Mouse (Mus musculus) embryo, embryonic 9.5 days (tissue): Measurements from ENCODE around the gene Mmp25.
A peak's percentile ranks its signal among the peaks of the same experiment; 100 is the strongest.

Experiments used
- DNase-seq: peaks from one replicate; pipeline ENCODE4 v3.0.0-alpha.2; 2017; ENCODE audit errors: extremely low spot score

The Mmp25 gene

GRCm38 (mm10) chr17:23644613-23645495, at the start of gene Mmp25:
Gene Mmp25 (minus strand): TSS chr17:23645277.
- DNase-seq: peak; percentile 60

GRCm38 (mm10) chr17:23694491-23694890, 49.4 kb upstream of the Mmp25 start:
- no peak for DNase-seq

DNA sequence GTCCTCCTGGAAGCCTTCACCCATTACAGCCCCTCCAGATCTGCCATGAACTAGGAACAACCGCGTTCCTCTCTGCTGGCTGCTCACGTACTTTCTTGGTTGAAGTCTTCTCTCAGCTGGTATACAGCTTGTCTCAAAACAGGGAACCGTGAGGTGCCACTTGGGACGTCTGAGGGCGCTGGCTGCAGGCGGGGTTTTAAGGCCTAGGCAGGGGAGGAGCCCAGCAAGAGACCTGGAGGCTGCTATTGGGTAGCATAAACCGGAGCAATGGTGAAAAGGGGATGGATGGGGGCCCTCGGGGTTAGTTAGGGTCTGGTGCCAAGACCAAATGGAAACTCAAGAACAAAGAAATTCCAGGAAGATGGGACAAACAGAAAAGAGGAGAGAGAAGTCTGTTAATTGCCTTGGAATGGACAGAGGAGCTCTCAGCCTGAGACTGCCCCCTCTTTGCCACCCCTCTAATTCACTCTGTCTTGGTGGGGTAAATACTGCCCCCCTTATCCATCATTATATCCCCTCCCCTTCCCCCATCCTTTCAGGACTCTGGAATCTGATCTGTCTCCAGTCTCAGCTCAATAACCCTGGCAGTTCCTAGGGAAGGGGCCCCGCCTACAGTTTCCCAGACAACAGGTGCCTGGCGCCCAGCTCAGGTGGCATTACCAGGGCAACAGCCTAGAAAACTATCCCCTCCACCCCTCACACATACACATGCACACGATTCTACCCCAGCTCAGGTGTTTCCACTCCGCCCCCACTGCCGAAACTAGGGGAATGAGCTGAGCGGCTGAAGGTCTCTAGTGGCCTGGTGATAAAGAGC, 39.0 kb upstream of the Mmp25 start, which contains the start of gene Cldn9:
Gene Cldn9 (minus strand): TSS at position 171 of the 817 bp plus-strand sequence.
- DNase-seq: no peak

DNA sequence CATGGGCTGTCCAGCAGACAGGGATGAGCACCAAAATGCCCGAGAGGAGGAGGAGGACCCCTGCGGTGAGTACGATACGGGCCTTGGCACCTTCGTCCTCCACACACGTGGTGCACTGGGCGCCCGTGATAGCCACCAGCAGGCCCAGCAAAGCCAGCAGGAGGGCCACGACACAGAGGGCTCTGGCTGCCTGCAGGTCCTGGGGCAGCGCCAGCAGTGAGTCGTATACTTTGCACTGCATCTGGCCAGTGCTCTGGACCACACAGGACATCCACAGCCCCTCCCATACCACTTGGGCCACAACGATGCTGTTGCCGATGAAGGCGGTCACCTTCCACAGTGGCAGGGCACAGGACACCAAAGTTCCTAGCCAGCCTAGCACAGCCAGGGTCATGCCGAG, 38.1 kb upstream of the Mmp25 start:
- no peak for DNase-seq

DNA sequence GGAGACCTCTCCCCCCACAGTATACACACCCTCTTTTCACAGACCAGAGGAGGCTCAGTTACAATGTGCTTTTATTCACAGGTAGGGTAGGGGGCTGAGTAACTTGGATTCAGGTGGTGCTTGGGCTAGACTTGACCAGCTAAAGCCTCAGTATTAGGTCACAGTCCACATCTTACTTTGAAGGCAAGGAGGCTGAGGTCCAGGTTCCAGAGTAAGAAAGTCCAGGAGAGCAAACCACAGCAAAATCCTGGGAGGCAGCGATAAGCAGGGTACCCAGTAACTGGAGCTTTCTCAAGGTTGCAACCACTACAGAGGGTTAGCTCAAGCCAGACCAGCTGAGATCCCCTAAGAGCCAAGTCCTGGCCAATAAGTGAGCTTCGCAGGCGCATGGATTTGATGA, 37.5 kb upstream of the Mmp25 start:
- no peak for DNase-seq

DNA sequence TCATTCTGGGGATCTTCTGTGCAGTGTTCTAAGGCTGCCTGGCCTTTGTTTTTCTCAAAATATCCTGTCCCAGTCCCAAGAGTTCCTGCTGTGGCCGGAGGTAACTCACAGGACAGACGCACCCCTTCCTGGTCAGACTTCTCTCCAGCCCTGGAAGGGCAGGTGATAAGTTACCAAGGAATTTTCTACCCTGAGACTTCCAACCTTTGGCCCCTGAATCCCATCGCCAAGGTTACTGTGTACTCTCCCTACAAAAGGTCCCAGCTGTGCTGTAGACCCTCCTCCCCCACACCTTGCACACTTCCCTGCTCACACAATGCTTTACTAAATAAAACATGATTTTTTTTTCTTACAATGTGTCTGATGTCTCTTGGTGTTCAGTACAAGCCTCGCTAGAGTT, 37.0 kb upstream of the Mmp25 start:
- no peak for DNase-seq

DNA sequence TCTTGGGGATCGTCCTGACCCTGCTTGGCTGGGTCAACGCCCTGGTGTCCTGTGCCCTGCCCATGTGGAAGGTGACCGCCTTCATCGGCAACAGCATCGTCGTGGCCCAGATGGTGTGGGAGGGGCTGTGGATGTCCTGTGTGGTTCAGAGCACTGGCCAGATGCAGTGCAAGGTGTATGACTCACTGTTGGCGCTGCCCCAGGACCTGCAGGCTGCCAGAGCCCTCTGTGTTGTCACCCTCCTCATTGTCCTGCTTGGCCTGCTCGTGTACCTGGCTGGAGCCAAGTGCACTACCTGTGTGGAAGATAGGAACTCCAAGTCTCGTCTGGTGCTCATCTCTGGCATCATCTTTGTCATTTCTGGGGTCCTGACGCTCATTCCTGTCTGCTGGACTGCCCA, 36.0 kb upstream of the Mmp25 start:
- no peak for DNase-seq

DNA sequence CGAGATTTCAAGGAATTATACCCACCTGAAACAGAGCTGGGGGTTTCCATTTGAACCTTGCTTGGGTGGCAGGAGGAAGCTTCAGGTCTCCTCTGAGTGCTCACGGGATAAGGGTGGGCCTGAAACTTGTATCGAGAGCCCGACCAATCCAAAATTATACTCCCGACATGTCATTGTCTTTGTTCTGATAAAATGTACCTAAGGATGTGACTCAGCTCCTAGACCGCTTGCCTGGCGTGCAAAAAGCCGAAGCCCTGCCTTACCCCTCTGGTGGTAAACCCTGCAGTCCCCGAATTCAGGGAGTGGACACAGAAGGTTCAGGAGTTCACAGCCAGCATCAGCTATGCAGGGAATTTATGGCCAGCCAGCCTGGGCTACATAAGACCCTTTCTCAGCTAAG, 35.3 kb upstream of the Mmp25 start:
- DNase-seq: no peak

DNA sequence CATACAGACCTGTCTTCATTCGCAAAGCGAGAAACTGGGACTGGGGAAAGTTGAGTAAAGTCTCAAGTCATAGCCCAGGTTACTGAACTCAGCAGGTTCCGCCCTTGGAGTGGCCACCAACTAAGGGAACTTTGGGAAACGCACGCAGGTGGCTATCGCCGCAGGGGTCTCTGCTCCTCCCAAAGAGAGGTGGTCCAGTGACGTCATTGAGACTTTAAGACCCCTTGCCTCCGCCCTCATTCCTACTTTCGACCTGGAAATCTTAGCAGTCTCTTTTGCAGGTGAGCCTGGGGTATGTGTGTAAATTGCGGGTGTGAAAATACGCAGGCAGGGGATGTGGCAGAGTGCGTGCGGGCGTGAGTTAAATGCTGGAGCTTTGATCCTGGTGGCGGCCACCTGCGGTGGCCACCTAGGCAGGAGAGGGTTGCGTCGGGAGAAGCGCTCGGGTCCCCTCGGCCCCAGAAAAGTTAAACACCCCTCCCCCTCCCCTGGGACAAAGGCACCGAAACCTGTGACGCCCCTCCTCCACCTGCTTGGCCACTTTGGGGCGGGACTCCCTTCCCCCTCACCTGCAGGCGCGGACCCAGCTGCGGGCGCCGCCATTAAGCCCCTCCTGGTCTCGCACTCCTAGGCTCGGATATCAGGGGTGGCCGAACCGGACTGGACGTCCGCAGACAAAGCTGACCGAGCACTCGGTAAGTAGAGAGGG, 34.2 kb upstream of the Mmp25 start, which contains the start of gene Cldn6:
Gene Cldn6 (plus strand): TSS at position 123 of the 709 bp plus-strand sequence.
- no peak for DNase-seq

DNA sequence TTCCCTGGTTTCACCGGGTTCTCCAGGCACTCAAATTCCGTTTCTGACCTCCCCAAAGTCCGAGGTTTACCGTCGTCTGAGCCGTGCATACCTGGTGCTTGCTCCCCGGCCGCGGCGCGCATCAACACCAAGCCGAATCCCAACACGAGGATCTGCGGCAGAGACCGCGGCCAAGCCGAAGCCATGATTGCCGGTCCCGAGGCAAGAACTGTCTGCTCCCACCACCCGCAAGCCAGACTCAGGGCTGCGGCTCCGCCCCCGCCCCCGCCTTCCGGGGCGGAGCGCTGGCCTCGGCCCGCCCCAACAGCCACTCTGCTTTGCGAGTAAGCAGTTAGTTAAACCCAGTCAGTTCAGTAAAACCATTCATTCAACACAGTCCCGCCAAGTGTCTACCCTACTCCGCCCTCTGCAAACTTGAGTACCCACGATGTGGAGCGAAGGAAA, 32.2 kb upstream of the Mmp25 start, which contains the start of gene Tnfrsf12a:
Gene Tnfrsf12a (minus strand): TSS at position 233 of the 444 bp plus-strand sequence.
- DNase-seq: peak; percentile 89

GRCm38 (mm10) chr17:23676473-23677031, 31.5 kb upstream of the Mmp25 start:
- no peak for DNase-seq

DNA sequence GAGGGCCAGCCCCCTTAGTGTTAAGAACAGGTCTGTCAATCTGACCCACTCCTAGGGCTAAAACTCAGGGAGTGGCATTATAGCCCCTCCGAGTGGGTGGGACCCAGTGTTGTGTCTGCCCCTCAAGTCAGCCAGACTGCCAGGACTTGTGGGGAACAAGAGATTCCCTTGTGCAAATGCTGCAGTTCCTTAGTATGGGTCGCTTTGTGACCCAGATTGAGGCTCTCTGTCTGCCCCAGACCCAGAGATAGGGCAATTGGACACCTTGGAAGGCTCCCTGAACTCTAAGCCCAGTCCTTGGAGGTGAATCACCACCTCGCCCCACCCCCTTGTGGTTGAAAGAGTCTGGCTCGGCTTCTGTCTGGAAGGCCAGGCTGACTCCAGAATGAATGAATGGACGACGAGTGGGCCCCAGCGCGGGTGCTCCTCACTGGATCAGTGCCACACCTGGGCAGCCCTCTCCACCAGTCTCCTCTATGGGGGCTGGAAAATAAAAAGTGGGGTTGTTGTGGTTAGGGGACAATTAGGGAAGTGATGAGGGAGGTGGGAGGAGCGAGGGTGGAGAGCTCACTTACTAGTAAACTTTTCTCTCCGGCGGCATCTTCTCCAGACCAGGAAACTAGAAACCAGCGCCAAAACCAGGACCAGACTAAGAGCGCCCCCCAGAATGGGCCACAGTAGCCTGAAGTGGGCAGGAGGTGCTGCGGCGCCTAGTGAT, 30.6 kb upstream of the Mmp25 start:
- no peak for DNase-seq

DNA sequence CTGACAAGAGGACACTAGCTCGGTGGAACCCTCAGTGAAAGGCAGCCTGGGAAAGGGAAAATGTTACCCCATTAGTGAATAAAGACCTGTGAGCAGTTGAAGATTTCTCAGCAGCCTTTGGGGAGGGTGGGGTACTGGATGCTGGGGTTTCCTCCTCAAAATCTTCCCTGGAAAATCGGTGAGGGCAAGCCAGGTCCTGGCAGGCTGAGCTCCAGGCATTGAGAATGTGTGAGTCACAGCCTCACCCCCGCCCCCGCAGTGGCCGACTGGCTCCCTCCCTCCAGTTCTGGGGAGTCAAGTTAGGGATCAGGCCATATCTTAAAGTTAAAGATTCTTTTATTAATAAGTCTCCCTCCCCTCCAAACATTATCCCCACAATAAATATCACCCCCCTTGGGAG, 30.1 kb upstream of the Mmp25 start:
- no peak for DNase-seq

DNA sequence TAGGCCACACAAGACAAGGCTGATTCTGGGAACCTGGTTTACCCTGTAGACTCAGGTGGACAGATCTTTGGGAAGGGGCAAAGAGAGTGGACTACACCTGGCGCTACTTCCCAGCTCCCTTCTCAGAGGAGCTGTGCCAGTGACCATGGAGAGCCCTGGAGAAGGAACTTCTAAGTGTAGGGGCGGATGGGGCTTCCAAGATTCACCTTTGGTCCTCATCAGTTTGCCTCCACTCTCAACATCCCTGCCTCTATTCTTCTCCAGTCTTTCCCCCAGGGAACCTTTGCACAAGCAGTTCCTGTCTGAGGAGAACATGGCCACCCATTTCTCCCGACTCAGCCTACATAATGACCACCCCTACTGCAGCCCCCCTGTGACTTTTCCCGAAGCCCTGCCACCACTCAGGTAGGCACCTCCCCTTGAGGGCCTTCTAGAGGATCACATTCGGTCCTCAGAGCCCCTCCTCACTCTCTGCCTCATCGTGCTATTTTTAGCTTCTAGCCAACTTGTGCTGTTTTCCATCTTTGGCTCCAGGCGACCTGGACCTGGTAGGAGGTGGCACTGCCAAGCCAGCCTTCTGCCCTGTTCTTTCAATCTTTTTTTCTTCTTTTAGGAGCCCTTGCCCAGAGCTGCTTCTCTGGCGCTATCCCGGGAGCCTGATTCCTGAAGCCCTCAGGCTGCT, 29.3 kb upstream of the Mmp25 start:
- no peak for DNase-seq

GRCm38 (mm10) chr17:23673424-23674073, 28.5 kb upstream of the Mmp25 start, which contains the start of the genes Hcfc1r1 and Thoc6:
Gene Hcfc1r1 (plus strand): TSS chr17:23673596.
Gene Thoc6 (minus strand): TSS chr17:23673882.
- peak; percentile 95 for DNase-seq

DNA sequence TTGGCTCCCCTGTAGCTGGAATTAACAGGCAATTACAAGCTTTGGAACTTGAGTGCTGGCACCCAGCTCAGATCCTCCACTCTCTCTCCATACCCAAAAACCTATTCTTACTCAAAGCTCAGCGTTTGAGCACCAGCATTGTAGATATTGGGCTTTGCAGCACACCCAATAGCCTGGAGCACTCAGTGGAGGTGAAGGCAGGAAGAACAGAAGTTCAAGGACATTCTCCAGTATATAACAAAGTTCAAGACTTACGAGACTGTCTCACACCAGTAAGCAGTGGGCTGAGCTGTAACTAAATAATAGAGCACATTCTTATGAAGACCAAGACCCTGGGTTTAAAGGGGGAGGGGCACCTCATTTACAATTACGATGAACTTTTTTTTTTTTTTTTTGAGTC, 27.7 kb upstream of the Mmp25 start:
- DNase-seq: no peak

DNA sequence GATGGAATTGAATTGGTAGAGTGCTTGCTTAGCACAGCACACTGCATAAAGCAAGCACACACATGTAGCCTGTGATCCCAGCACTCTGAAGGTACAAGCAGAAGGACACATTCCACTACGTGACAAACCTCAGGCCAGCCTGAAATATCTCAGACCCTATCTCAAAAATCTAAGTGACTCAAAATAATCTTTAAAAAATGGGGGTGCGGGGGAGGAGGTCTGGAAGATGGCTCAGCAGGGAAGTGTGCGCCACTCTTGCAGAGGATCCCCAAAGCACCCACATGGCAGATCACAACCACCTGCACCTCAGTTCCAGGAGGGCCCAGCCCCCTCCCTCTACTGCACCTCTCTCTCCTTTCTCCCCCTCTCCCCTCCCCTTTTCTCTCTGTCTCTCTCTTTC, 26.4 kb upstream of the Mmp25 start:
- DNase-seq: no peak

- DNase-seq: no peak
These were observed 25.5 kb upstream of the Mmp25 start for GRCm38 (mm10) chr17:23670516-23671074.

GRCm38 (mm10) chr17:23665511-23665910, 20.4 kb upstream of the Mmp25 start:
- DNase-seq: no peak
